In genomic region chr13:105573248-105573647, GRCm38 (mm10) we compare ENCODE assay signal across 16 mouse cellular contexts.
"Had no signal": no experiment of that assay in that cellular context is flagged by ENCODE, and none has a peak within 500 bp of the region (broad histone marks: within the 10 kb centered on the region; RNA-seq: fewer than 3 reads in every experiment).

No protein-coding gene starts in this region.

- DNase-seq: retina, postnatal 1 day; right cerebral cortex, adult 18-20 months; right cerebral cortex, postnatal 14 days; right cerebral cortex, postnatal 25 days; right cerebral cortex, postnatal 4 days; spleen, adult 18-20 months; thymus, adult 18-20 months; thymus, adult 2 months; thymus, postnatal 14 days; thymus, postnatal 25 days; thymus, postnatal 36 days; thymus, postnatal 4 days had no signal

- H3K4me3 ChIP-seq: neural tube, embryonic 13.5 days; neural tube, embryonic 15.5 days; stomach, embryonic 15.5 days had no signal

- H3K27ac ChIP-seq: neural tube, embryonic 13.5 days; neural tube, embryonic 15.5 days; stomach, embryonic 15.5 days; stomach, postnatal 0 days had no signal
